Mouse (Mus musculus): ENCODE measurements around the gene Eif4a1.

Gene Eif4a1

DNA sequence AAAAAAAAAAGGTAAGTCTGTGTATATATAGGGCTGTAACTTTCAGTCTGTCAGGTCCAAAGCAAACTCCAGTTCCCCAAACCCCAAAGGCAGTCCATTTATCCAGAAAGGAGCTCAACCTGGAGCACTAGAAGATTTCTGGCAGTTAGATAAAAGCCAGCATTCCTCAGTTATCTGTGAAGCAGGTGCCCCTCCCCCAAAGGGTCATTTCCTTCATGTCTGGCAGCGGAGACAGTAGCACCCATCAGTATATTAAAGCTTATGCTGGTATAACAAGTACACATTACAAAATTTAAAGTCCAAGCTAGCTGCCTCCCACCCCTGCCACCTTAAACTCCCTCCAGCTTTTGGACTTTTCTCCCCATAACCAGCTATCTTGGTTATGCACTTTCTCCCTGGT, 27.4 kb upstream of the Eif4a1 start:
- DNase-seq (ENCODE audit: low spot score in 2 of 2): no peak

DNA sequence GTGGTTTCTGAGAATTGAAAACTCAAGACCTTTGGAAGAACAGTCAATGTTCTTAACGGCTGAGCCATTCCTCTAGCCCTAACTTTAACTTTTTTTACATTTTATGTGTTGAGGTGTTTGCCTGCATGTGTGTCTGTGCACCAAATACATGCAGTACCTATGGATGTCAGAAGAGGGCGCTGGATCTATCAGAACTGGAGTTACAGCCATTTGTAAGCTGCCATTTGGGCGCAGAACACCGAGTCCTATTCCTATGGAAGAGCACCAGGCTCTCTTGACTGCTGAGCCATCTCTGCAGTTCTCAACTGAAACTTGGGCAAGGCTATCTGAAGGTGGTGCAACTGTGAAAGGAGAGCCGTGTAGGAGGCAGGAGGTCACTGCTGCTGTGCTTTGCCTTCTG, 26.4 kb upstream of the Eif4a1 start:
- DNase-seq (ENCODE audit: low spot score in 2 of 2): no peak

DNA sequence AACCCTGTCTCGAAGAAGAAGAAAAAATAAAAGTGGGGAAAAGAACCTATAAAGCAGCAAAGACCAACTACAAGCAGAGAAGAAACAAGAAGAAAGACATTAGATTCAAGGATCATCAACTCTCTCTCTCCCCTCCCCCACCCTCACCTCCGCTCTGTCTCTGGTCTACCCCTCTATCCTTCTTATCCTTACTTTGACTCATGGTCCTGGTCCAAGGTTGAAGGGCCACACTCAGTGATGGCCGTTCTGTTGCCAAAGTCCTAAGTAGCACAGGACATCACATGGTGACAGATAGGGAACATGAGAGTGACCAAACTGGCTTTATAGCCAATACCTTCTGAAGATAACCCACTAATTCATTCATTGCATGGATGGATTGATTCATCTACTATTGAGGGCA, 25.2 kb upstream of the Eif4a1 start:
- no peak for DNase-seq (ENCODE audit: low spot score in 2 of 2)

DNA sequence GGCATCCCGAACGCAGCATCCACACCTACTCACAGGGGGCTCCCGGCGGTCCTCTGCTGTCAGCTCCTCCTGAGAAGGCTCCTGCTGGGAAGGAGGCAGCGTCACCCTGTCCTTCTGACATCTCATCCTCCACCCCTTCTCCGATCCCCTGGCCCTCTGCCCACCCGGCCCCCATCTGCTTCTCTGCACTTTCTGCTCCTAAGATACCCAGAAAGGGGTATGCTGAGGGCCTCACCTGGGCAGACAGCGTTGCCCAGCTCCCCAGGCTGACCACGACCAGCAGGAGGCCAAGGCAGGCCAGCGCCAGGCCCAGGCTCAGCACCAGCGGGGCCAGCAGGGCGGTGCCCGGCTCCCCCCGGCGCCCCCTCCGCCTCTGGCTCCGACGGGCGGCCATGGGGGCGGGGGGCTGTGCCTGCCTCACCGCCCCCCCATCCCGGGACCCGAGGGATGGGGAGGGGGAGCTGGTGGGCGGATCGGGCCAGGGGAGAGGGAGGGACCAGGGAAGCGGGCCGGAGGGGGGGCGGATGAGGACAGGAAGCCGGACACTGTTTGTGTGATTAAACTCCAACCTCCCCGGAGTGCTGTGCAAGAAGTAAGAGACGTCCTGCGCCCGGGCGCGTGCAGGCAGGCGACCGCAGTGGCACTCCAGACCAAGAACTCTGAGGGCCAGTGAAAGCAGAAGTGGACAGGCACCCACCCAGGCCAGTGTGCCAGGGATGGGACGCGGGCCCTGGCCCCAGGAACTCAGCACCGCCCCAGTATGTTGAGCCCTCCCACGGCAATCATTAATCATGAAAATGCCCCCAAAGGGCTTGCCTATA, 23.3 kb upstream of the Eif4a1 start, which contains the start of the genes Tnfsf12 and Tnfsfm13:
Gene Tnfsf12 (minus strand): TSS at position 489 of the 821 bp plus-strand sequence.
Gene Tnfsfm13 (minus strand): TSS at position 738 of the 821 bp plus-strand sequence.
- no peak for DNase-seq (ENCODE audit: low spot score in 2 of 2)

DNA sequence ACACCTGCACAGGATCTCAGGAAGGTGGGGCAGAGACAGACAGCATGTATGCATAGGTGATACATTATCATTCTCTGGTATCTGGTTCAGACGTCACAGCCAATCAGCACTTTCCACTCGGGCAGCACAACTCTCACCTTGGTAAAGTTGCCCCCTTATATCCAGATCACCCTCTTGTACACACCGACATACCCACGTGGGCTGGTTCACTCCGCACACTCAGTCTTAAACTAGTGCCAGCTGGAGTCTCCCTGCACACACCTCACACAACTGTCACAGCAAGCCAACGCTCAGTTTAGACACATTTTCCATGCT, 22.8 kb upstream of the Eif4a1 start:
- DNase-seq (ENCODE audit: low spot score in 2 of 2): peak in 1 of 2 experiments; percentile 61

DNA sequence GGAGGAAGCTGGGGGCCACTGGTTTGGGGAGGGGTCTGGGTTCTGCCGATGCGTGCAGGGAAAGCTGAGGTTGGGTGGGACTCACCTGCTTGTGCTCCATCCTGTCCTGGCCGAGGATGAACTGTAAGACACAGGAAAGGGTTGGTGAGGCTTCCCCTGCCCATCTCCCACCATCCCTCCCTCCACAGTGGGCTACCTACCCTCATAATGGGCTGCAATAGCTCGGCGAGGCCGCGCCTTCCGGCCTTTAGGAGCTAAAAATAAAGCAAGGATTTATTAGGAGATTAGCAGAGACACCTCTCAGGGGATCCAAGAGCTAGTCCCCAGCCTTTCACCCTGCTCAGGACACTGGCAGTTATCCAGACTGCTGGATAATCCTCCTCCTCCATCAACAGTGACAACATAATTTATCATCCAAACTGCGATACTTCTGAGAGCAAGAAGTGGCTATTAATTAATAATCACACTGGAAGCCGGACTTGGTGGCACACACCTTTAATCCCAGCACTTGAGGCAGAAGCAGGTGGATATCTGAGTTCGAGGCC, 21.3 kb upstream of the Eif4a1 start:
- no peak for DNase-seq (ENCODE audit: low spot score in 2 of 2)

DNA sequence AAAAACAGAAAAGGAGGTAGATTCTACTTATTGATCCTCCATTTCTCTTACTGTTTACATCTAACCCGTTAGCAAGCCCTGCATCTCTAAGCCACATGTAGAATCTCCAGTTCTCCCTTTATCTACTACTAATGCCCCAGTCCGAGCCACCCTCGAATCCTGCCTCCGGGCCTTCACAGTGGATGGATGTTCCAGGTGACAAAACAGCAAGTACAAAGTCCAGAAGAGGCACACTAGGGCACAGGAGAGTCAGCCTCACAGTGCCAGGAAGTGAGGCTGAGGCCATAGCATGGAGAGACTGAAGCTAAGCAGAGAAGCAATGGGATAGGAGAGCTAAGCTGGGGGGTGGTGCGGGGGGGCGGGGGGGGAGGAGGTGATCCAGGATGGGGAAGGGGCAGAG, 20.6 kb upstream of the Eif4a1 start:
- no peak for DNase-seq (ENCODE audit: low spot score in 2 of 2)

DNA sequence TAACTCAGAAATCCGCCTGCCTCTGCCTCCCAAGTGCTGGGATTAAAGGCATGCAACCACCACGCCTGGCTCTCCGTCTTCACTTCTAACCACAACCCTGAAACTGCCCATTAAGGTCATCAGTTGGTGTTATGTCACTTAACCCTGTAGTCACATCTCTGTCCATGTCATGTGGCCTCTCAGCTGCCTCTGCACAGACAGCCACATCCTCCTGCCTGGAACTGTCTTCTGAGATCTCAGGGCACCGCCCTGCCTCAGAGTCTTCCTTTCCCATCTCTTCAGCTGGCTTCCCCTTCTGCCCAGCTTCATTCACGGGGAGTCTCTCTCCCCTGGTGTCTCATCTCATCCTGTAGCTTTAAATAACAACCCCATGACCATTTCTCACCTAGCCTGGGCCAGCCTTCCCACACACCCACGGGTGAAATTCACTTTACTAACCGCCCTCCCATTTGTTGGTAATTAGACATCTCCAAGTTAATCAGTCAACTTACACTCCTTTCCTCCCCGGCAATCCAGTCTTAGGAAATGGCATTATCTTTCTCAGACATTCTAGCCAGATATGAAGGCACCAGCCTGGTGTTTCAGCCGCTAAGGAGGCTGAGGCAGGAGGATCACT, 20.1 kb upstream of the Eif4a1 start:
- no peak for DNase-seq (ENCODE audit: low spot score in 2 of 2)

DNA sequence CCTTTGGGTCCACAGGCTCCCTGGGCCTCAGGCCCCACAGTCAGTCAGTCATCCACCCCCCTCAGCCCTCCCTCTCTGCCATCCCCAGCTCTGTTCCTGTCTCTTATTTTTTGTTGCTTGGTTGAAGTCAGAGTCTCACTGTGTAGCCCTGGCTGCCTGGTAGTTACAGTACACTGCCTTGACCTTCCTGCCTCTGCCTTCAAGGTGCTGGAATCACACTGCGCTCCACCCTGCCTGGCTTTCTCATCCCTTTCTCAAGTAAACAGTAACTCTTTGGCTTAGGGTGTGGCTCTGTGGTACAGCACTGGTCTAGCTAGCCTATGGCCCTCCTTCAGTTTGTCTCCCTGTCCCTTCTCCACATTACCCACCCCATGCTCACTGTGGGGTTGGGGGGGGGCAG, 17.7 kb upstream of the Eif4a1 start:
- no peak for DNase-seq (ENCODE audit: low spot score in 2 of 2)

DNA sequence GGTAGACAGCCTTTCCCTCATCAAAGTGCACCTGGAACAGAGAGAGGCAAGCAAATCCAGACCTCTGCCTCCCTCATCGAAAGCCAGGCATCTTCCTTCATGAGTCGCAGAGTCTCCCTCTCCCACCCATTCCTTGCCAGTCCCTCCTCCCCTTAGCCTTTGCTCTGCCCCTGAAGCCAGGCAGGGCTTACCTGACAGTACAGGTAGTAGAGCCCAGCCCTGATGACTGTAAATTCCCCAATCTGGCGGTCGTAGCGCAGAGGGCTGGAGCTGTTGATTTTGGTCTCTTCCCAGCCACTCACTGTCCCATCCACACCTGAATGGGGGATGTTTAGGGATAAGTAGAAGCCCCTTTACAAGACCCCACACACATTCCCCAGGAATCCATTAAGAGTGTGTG, 14.8 kb upstream of the Eif4a1 start:
- DNase-seq (ENCODE audit: low spot score in 2 of 2): no peak

DNA sequence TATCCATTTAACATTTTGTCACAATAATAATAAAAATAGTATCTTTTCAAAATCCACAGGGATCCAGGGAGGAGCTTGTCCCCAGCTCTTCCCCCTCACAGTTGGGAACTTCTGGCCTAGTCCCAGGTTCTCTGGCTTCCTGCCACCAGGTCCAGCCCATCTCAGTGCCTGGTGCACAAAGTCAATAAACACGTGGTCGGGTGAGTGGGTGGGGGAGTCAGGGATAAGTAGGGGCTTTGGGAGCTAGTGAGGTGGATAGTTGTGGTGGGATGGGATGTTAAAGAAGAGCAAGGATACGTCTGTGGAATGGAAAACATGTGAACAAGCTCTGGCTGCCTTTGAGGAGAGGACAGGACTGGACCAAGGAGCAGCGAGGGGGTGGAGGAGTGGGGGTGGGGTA, 14.2 kb upstream of the Eif4a1 start:
- DNase-seq (ENCODE audit: low spot score in 2 of 2): no peak

DNA sequence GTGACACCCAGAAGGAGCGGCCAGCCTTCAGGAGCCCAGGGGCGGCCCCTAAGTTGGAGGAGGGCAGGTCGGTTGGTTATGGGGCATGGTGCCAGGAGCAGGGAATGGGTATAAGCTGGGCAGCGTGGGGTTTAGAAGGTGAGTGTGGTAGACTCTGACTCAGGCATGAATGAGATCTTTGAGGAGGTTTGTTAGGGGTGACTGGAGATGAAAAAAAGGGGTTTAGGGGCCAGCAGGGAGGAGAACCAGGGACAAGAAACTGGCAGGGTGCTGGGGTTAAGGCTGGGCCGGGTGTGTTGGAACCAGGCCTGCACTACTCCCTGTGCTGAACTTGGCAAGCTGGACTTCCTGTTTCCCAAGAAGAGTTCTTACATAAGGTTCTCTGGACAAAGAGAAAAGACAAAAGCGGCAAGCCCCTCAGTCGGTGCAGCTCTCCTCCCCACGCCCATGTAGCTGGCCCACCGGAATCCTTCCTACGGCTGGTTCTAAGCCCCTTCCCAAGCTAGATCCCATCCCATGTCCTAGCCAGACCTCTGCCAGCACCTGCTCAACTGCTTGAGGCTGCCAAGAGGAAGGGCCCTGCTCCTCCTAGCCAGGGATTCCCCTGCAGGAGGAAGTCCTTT, 13.4 kb upstream of the Eif4a1 start, which contains the start of gene Tnfsf13:
Gene Tnfsf13 (minus strand): TSS at position 259 of the 623 bp plus-strand sequence.
- DNase-seq (ENCODE audit: low spot score in 2 of 2): peak in 1 of 2 experiments; percentile 60

DNA sequence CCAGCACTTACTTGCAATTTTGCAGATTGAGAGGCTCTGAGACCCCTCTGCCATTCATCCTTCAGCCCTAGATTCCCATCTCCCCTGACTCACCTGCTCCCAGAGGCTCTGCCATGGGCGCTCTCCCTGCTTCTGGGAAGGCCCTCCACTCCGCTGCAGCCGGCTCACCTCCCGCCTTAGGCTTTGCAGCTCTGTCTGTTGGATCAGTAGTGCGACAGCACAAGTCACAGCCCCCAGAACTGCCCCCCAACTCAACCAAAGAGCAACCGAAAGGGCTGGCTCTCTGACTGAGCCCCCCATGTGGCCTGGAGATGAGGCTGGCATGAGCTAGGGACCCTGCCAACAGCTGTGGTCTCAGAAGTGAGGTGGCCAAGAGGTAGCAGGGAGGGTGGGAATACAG, 12.7 kb upstream of the Eif4a1 start:
- DNase-seq (ENCODE audit: low spot score in 2 of 2): no peak

DNA sequence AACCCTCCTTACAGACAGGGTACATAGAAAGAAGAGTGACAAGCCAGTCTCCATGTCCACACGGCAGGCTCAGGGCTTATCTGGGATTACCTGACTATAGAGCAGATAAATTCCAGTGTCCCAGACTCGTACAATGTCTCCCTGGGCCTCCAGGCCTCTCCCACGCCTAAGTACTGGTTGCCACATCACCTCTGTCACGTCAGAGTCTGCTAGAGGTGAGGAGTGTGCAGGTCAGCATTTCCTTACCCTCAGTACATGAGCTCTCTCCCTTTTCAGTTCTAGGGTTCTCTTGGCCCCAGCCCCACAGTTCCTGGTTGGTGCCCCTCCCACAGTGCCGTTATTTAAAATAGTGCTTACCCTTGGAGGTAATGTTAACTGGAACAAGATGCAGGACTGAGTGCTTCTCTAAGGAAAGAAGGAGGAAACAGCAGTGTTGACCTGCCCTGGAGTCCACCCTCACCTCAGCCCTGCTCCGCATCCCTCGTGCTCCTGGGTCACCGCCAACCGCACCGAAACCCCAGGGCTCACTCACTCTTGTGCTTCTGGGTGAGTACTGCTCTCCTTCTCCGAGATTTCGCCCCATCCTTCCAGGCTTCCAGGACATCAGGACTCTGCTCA, 12.0 kb upstream of the Eif4a1 start:
- DNase-seq (ENCODE audit: low spot score in 2 of 2): no peak

DNA sequence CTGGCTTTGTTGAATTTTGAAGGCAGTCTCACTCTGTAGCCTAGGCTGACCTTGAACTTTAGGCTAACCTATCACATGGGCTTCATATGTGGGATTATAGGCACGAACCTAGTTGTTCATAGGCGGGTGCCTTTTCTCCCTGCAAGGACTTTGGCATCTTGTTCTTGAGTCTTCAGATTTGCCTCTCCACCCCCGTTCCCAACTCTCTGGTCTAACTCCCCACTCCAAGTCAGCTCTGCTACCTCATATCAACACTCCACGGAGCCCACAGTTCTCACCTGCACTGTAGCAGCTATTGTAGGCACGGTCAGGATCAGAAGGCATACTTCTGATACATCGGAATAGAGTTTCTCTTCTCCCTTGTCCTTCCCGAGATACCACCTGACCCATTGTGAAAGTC, 11.4 kb upstream of the Eif4a1 start:
- no peak for DNase-seq (ENCODE audit: low spot score in 2 of 2)

DNA sequence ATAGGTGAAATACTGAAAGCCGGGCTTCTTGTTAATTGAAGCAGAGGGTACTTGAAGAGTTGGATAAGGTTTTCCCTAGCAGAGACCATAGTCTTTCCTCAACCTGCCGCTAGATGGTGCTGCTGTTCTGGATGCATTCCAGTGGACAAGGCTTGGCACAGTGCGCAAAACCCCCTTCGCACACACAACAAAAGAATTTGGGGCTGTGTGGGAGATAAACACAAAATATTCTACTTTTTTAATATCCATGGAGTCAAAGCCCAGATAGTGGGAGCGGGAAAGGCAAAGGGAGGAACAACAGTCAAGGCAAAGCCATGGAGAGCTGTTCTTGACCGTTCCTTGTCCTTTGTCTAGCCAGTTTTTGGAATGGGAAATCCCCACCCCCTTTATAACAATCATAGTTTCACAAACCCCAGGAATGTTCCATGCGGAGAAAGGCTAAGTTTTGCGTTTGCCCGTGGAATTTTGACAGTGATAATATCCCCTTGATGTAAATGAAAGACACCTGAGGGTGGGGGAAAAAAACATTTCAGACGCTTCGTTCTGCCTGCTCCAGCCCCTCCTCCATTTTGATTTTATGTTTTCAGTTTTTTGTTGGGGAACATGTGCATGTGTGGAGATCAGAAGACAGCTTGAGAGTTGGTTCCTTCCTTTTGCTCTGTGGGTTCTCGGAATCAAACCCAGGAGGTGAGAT, 10.8 kb upstream of the Eif4a1 start:
- DNase-seq (ENCODE audit: low spot score in 2 of 2): peak in 1 of 2 experiments; percentile 92

DNA sequence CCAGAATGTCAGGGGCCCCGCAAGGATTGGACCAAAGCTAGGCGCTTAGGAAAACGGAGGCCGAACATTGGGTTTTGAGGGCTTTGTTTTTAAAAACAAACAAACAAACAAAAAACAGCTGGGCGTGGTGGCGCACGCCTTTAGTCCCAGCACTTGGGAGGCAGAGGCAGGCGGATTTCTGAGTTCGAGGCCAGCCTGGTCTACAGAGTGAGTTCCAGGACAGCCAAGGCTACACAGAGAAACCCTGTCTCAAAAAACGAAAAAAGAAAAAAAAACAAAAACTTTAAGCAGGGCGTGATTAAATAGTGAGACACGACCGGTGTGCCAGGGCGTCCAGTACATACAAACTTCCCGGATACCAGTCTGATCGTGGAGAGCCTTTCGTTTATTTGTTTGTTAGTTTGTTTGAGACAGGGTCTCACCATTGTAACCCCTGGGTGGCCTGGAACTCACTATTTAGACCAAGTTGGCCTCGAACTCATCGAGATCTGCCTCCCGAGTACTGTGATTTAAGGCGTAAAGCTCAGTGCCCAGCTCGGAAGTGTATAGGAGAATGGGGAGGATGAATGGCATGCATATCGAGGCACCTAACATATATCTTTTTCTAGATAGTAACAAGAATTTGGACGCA, 10.1 kb upstream of the Eif4a1 start:
- DNase-seq (ENCODE audit: low spot score in 2 of 2): no peak

DNA sequence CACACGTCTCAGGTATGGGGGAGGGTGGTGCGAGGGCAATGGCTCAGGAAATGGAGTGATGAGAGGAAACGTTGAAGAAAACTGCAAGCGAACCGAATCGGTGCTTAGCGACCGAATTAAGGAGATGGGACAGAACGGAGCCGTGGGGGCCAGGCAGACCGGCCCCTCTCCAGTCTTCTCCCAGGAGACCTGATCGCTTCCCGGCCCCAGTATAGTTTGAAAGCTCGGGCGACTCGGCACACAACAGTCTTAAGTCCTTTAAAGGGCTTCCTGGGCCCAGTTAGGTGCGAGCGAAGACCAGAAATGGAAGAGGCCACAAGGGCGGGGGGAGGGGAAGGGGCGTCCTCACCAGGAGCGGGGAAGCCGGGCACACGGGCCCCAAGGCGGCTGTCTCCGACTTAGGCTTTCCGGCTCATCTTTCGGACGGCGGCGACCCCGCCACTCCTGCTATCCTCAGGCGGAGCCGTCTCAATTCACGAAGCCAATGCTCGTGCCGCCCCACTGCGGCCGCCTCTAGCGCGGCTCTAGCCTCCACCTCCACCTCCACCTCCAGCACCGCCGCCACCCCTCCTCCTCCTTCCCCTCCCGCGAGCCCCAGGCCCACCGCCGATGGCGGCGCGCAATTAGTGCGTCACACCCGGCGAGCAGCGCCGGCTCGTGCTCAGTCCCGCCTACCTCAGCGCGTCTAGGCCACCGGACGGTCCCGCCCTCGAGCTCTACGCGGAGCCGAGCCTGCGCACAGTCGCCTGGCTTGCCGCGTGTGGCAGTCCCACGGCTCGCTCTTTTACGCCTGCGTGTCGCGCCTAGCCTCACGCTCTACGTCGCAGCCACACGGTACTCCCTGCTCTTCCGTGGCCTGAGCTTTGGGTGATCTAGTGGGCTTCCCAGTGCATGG, 9.3 kb upstream of the Eif4a1 start, which contains the start of gene Senp3:
Gene Senp3 (minus strand): TSS at position 771 of the 895 bp plus-strand sequence.
- DNase-seq (ENCODE audit: low spot score in 2 of 2): peak; percentile 94 to 96

DNA sequence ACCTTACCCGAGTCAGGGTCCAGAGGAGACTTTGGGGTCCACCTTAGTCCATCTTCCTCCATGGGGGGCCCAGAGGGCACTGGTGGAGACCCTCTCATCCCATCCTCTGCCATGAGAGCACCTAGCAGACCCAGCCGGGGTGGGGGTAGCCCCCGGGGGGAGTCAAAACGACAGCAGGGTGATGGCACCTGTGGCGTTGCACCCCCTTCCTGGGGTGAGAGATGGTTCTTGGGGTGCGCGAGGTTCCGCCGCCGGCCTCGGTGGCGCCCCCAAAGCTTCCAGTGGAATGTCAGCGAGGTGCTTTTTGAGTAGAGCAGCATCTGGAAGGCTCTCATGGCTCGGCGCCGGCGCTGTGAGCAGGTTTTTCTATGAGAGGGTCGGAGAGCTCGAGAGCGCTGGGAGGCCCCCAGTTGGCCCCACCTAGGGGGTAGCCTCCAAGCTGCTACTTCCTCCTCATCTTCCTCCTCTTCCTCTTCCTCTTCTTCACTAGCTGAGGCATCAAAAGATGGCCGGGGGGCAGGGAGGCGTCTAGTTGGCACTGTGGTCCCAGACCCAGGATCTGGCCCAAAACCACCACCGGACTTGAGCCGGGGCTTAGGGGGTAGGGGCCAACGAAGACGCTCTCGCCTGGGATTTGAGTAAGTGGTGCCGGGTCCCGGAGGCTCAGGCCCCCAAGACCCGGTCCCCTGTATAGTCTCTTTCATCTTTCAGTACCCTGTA, 8.1 kb upstream of the Eif4a1 start:
- DNase-seq (ENCODE audit: low spot score in 2 of 2): no peak
